Mouse (Mus musculus) heart, postnatal 14 days (tissue): ENCODE data around the gene Atp5h. TPM values are rescaled to one million over a fixed set of nuclear protein-coding genes. Genes with fewer than 3 reads are reported as not detected.

Source experiments
- DNase-seq, 2 experiments: peaks; one replicate each; pipeline ENCODE4 v3.0.0; 2021 to 2022
- intact Hi-C: fragments of 180-260 bp; cut with DNase I; formaldehyde crosslinking; loops from one replicate; pipeline ENCODE4 v1.15.1; 2025
- microRNA-seq, 2 experiments: library from miRNA; unstranded; fragments of <30 nt; microRNA quantifications; one replicate each; pipeline ENCODE4 v1.2.0; 2021 to 2022
- total RNA-seq, 2 experiments: library from RNA; stranded (reverse); gene quantifications; 2 replicates each; pipeline ENCODE4 v1.2.3; 2021

Gene Atp5h
- total RNA-seq, 2 experiments from 2014 or later: 2,066 to 2,137 TPM

- intact Hi-C loops: no loop called here
- DNase-seq: peak; percentile 71 to 84
Measured at GRCm38 (mm10) chr11:115373805-115374694, 45.7 kb downstream of the Atp5h start.

- DNase-seq: no peak
- intact Hi-C loops: no loop called here
Measured at GRCm38 (mm10) chr11:115372737-115373136, 47.0 kb downstream of the Atp5h start.

- intact Hi-C loops: no loop called here
Measured at GRCm38 (mm10) chr11:115372015-115372414, 47.7 kb downstream of the Atp5h start.

GRCm38 (mm10) chr11:115371354-115371753 is 48.4 kb downstream of the Atp5h start:
- DNase-seq: no peak
- intact Hi-C loops: no loop called here

More at GRCm38 (mm10) chr11:115372015-115372414, 47.7 kb downstream of the Atp5h start:
- DNase-seq: no peak

- intact Hi-C loops: no loop called here
- DNase-seq: no peak
Measured at GRCm38 (mm10) chr11:115370368-115370767, 49.4 kb downstream of the Atp5h start.

GRCm38 (mm10) chr11:115367395-115367944 is 52.3 kb downstream of the Atp5h start, which contains the start of gene Hid1:
Hid1 (minus strand) TSS chr11:115367756.
- peak; percentile 77 to 82 for DNase-seq
- intact Hi-C loops: no loop called here

GRCm38 (mm10) chr11:115366706-115367394 is 52.9 kb downstream of the Atp5h start:
- intact Hi-C loops: no loop called here
- no peak for DNase-seq

- DNase-seq: no peak
- intact Hi-C loops: no loop called here
Measured at GRCm38 (mm10) chr11:115366039-115366705, 53.6 kb downstream of the Atp5h start.

Small RNA genes lying within 50 kb of the gene (microRNA-seq; reads per million reads assigned to microRNA genes)
- gene Mir3968: 0 to 0.24 reads per million in 2 experiments

Other genes starting within 250 kb of the Atp5h start
- gene Tmem104, start 232.5 kb downstream of the Atp5h start, total RNA-seq: 1 to 10 TPM; 9.5 to 9.6 TPM
- 10 to 100 TPM; 17.0 to 17.1 TPM for gene Nat9, start 232.1 kb downstream of the Atp5h start, total RNA-seq
- under 1 TPM; 0.10 to 0.15 TPM for gene Grin2c, start 152.7 kb downstream of the Atp5h start, total RNA-seq
- gene Fdxr, start 142.9 kb downstream of the Atp5h start, total RNA-seq: 1 to 10 TPM; 7.0 to 7.5 TPM
- 1 to 10 TPM; 1.2 to 1.3 TPM for gene Fads6, start 122.3 kb downstream of the Atp5h start, total RNA-seq
- not detected for gene Otop2, start 112.8 kb downstream of the Atp5h start, total RNA-seq
- gene Ush1g, start 97.9 kb downstream of the Atp5h start, total RNA-seq: under 1 TPM in 1 of 2 experiments, not detected in 1; 0.14 TPM
- gene Otop3, start 85.2 kb downstream of the Atp5h start, total RNA-seq: not detected
- gene Hid1, start 52.2 kb downstream of the Atp5h start, total RNA-seq: 1 to 10 TPM; 5.2 to 6.6 TPM
- 1 to 10 TPM; 8.7 to 9.9 TPM for gene Cdr2l, start 38.0 kb downstream of the Atp5h start, total RNA-seq
- gene Mrpl58, start 16.2 kb downstream of the Atp5h start, total RNA-seq: 100 to 1,000 TPM; 128 to 140 TPM
- 10 to 100 TPM; 22.2 to 25.2 TPM for gene Kctd2, start 166 bp upstream of the Atp5h start, total RNA-seq
- gene Trim80, start 20.6 kb upstream of the Atp5h start, total RNA-seq: under 1 TPM in 1 of 2 experiments, not detected in 1; 0.29 TPM
- gene Slc16a5, start 42.5 kb upstream of the Atp5h start, total RNA-seq: 1 to 10 TPM in 1 of 2 experiments, not detected in 1; 5.1 TPM
- 1 to 10 TPM; 1.3 to 1.7 TPM for gene Armc7, start 55.7 kb upstream of the Atp5h start, total RNA-seq
- 10 to 100 TPM; 15.2 to 17.3 TPM for gene Nt5c, start 71.9 kb upstream of the Atp5h start, total RNA-seq
- gene Jpt1, start 94.4 kb upstream of the Atp5h start, total RNA-seq: 100 to 1,000 TPM; 159 to 196 TPM
- gene Sumo2, start 116.3 kb upstream of the Atp5h start, total RNA-seq: 100 to 1,000 TPM; 165 to 189 TPM
- 10 to 100 TPM; 20.9 to 22.3 TPM for gene Nup85, start 144.5 kb upstream of the Atp5h start, total RNA-seq
- gene Mrps7, start 184.0 kb upstream of the Atp5h start, total RNA-seq: 10 to 100 TPM; 67.0 to 69.9 TPM
- gene Gga3, start 184.1 kb upstream of the Atp5h start, total RNA-seq: 10 to 100 TPM; 17.8 to 19.0 TPM
- 10 to 100 TPM; 41.0 to 46.6 TPM for gene Mif4gd, start 193.0 kb upstream of the Atp5h start, total RNA-seq
- gene Slc25a19, start 208.3 kb upstream of the Atp5h start, total RNA-seq: 10 to 100 TPM; 42.2 to 43.0 TPM